Mouse (Mus musculus) intestine, embryonic 15.5 days (tissue): ENCODE measurements around the gene Lta. TPM values are rescaled to one million over a fixed set of nuclear protein-coding genes. Genes with fewer than 3 reads are reported as not detected.

ENCODE experiments used
- ATAC-seq: fragments of 200-750 bp; cut with Nextera tagmentation; 2 replicates; pipeline ENCODE4 v1.8.0; 2017; ENCODE audit warnings: moderate TSS enrichment, moderate library complexity
- H3K27ac ChIP-seq: fragments of 300-500 bp; sonication (generic); 2 replicates; pipeline ENCODE4 v1.5.1; 2015; ENCODE audit warnings: mild to moderate bottlenecking, inconsistent platforms
- H3K27me3 ChIP-seq: fragments of 300-500 bp; sonication (generic); replicated peaks from 2 replicates; pipeline ENCODE4 v1.6.1; 2015; ENCODE audit warnings: inconsistent platforms
- H3K36me3 ChIP-seq: fragments of 300-500 bp; sonication (generic); 2 replicates; pipeline ENCODE4 v1.6.1; 2015; ENCODE audit warnings: inconsistent platforms
- H3K4me1 ChIP-seq: fragments of 300-500 bp; sonication (generic); replicated peaks from 2 replicates; pipeline ENCODE4 v1.6.1; 2015; ENCODE audit warnings: inconsistent platforms
- H3K4me2 ChIP-seq: fragments of 300-500 bp; sonication (generic); replicated peaks from 2 replicates; pipeline ENCODE4 v1.6.1; 2015; ENCODE audit warnings: mild to moderate bottlenecking, inconsistent platforms
- H3K4me3 ChIP-seq: fragments of 300-500 bp; sonication (generic); replicated peaks from 2 replicates; pipeline ENCODE4 v1.5.1; 2015; ENCODE audit warnings: inconsistent platforms
- H3K9ac ChIP-seq: fragments of 300-500 bp; sonication (generic); 2 replicates; pipeline ENCODE4 v1.6.1; 2015; ENCODE audit warnings: inconsistent platforms
- H3K9me3 ChIP-seq: fragments of 300-500 bp; sonication (generic); 2 replicates; pipeline ENCODE4 v1.6.1; 2016; ENCODE audit warnings: inconsistent platforms
- WGBS: fragments of 180-500 bp; shearing (Covaris S2); methylation state at CpG from one replicate; pipeline ENCODE4 v1.1.7; 2015; 5-methylcytosine and 5-hydroxymethylcytosine counted together
- polyA plus RNA-seq: library from polyadenylated mRNA; unstranded; fragments of >200 nt; fragmentation: Nextera tagmentation; extraction: Ambion mirVana; gene quantifications from 2 replicates; pipeline ENCODE4 v1.2.1, GENCODE M21; 2015

Gene Lta
- polyA plus RNA-seq, 1 experiment from 2014 or later: 1.1 TPM

DNA sequence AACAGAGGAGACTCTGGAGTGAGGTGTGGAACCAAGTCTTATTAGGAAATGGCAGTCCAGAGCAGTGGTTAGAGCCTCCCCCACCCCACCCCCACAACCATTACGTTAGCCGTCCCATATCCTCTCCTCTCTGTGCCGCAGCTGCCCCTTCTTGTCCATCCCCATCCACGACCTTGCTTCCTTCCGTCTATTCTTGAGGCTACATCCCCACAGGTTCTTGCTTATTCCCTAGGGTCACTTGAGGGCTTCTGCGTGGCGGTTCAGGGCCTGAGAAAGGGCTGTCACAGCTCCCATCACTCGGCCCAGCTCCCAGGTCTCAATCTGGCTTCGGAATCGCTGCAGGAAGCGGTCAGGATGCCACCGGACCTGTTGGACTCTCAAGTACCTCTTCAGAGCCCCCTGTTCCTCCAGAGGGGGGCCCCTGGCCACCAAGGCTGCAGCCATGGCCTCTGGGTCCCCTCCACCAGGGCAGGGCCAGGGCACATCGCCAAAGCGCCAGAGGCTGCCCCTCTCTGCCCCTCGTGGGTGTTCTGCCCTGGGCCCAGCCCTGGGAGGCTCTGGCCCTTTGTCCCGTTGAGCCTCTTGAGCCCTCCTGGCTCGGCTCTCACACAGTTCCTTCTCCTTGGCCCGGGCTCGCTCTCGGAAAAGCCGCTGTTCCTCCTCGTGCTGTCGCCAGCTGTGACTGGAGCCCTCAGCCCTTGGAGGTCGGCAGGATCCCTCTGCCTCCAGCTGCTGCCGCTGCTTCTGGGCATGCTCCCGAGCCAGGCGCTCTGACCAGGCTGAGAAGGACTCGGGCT, 15.2 kb upstream of the Lta start, which contains the start of gene Gm16181:
Gene Gm16181, plus strand, starts transcription at position 679 of the 797 bp plus-strand sequence.
- H3K27me3 ChIP-seq: no peaks in the 10 kb centered on the region
- peak; percentile 60 for ATAC-seq
- 57% methylated on average over 28 of the region's 28 CpGs for WGBS
- peak within 1 kb of the TSS; percentile 85 for H3K27ac ChIP-seq
- no peaks in the 10 kb centered on the region for H3K9me3 ChIP-seq
- H3K4me2 ChIP-seq: 0 out of 2 replicates have a peak within 1 kb of the TSS, but pooled peaks have one; percentile 14
- no peak within 1 kb of the TSS for H3K4me3 ChIP-seq
- H3K4me1 ChIP-seq: peaks cover 14% of the 10 kb centered on the region
- peaks cover 8% of the 10 kb centered on the region; the same call in 1 of the 2 replicates for H3K36me3 ChIP-seq
- H3K9ac ChIP-seq: peak within 1 kb of the TSS; percentile 28; the same call in 1 of the 2 replicates

GRCm38 (mm10) chr17:35219601-35220041, 14.5 kb upstream of the Lta start:
- no peak overlapping the region for H3K9ac ChIP-seq
- H3K27me3 ChIP-seq: no peaks in the 10 kb centered on the region
- peaks cover 8% of the 10 kb centered on the region; the same call in 1 of the 2 replicates for H3K36me3 ChIP-seq
- H3K27ac ChIP-seq: no peak overlapping the region
- H3K9me3 ChIP-seq: no peaks in the 10 kb centered on the region
- 73% methylated on average over 6 of the region's 6 CpGs for WGBS
- ATAC-seq: no peak
- peaks cover 14% of the 10 kb centered on the region for H3K4me1 ChIP-seq
- no peak overlapping the region for H3K4me2 ChIP-seq
- no peak overlapping the region for H3K4me3 ChIP-seq

GRCm38 (mm10) chr17:35218516-35219193, 13.5 kb upstream of the Lta start:
- H3K9ac ChIP-seq: no peak overlapping the region
- peaks cover 14% of the 10 kb centered on the region for H3K4me1 ChIP-seq
- peaks cover 8% of the 10 kb centered on the region; the same call in 1 of the 2 replicates for H3K36me3 ChIP-seq
- WGBS: 76% methylated on average over 18 of the region's 18 CpGs
- no peak for ATAC-seq
- H3K27ac ChIP-seq: no peak overlapping the region
- H3K4me3 ChIP-seq: no peak overlapping the region
- H3K27me3 ChIP-seq: no peaks in the 10 kb centered on the region
- H3K9me3 ChIP-seq: no peaks in the 10 kb centered on the region
- no peak overlapping the region for H3K4me2 ChIP-seq

GRCm38 (mm10) chr17:35213071-35213470, 7.9 kb upstream of the Lta start:
- no peaks in the 10 kb centered on the region for H3K9me3 ChIP-seq
- H3K27me3 ChIP-seq: no peaks in the 10 kb centered on the region
- H3K4me2 ChIP-seq: no peak overlapping the region
- 83% methylated on average over 5 of the region's 5 CpGs for WGBS
- ATAC-seq: no peak
- H3K4me3 ChIP-seq: no peak overlapping the region
- H3K36me3 ChIP-seq: no peaks in the 10 kb centered on the region
- no peak overlapping the region for H3K27ac ChIP-seq
- H3K4me1 ChIP-seq: no peaks in the 10 kb centered on the region
- H3K9ac ChIP-seq: no peak overlapping the region

DNA sequence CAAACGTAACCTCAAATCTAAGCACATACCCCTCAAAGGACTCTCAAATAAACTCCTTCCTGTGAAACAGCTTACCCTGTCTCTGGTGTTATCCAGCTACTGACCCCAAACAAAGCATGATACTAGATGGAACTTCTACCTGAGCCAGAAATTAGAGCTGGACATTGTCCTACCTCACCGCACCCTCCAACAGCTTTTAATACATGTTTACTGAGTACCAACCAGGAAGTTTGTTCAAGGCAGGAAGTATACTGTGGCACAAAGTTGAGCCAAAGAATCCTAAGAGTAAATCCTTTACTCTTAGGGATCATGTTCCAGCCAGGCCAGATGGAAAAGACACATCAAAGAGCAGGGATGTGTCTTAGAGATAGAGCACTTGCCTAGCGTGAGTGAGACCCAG, 5.4 kb upstream of the Lta start:
- 57% methylated on average over 3 of the region's 3 CpGs for WGBS
- Histone ChIP-seq H3K4me3 (no peak overlapping the region), H3K27me3 (no peaks in the 10 kb centered on the region), H3K9me3 (no peaks in the 10 kb centered on the region), H3K27ac (no peak overlapping the region), H3K36me3 (no peaks in the 10 kb centered on the region), H3K4me1 (no peaks in the 10 kb centered on the region), H3K4me2 (no peak overlapping the region), H3K9ac (no peak overlapping the region)
- ATAC-seq: no peak

- Histone ChIP-seq H3K4me2 (no peak overlapping the region), H3K9me3 (no peaks in the 10 kb centered on the region), H3K4me1 (no peaks in the 10 kb centered on the region), H3K9ac (no peak overlapping the region), H3K27me3 (0 out of 2 replicates have a peak, but pooled peaks cover 2% of the 10 kb centered on the region), H3K4me3 (no peak overlapping the region), H3K36me3 (no peaks in the 10 kb centered on the region), H3K27ac (no peak overlapping the region)
- 79% methylated on average over 12 of the region's 12 CpGs for WGBS
- no peak for ATAC-seq
Measured at GRCm38 (mm10) chr17:35209785-35210535, 4.8 kb upstream of the Lta start.

DNA sequence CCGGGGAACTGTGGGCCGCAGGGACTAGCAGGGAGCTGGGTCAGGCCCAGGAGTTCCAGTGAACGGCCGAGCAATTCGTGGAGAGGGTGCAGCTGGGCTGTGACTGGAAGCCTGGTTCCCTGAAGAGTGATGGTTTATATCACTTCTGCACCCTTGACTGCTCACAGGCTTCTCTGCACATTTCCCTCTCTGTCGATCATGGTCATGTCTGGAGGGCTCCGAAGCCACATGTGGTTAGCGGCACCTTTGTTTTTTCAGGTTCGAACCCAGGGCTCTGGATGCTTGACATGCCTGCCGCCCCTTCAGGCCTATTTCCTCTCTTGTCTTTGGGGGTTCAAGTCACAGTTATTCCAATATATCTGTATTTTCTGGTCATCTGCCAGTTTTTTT, 224 bp upstream of the Lta start:
- ATAC-seq: no peak
- H3K4me1 ChIP-seq: no peaks in the 10 kb centered on the region
- no peak overlapping the region for H3K9ac ChIP-seq
- H3K27me3 ChIP-seq: peaks cover 29% of the 10 kb centered on the region
- H3K27ac ChIP-seq: no peak overlapping the region
- H3K36me3 ChIP-seq: no peaks in the 10 kb centered on the region
- no peak overlapping the region for H3K4me3 ChIP-seq
- H3K4me2 ChIP-seq: no peak overlapping the region
- 56% methylated on average over 10 of the region's 10 CpGs for WGBS
- no peaks in the 10 kb centered on the region for H3K9me3 ChIP-seq

- 71% methylated on average over 4 of the region's 4 CpGs for WGBS
Measured at GRCm38 (mm10) chr17:35202442-35202841, 2.7 kb downstream of the Lta start.

DNA sequence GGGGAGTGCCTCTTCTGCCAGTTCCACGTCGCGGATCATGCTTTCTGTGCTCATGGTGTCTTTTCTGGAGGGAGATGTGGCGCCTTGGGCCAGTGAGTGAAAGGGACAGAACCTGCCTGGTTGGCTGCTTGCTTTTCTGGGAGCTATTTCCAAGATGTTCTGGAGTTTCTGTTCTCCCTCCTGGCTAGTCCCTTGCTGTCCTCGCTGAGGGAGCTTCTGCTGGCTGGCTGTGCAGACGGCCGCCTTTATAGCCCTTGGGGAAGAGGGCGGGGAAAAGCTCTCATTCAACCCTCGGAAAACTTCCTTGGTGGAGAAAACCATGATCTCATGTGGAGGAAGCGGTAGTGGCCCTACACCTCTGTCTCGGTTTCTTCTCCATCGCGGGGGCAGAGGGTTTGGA, 3.4 kb downstream of the Lta start, which contains the start of gene Tnf:
Gene Tnf, minus strand, starts transcription at position 221 of the 400 bp plus-strand sequence.
- peak within 1 kb of the TSS; percentile 42; the same call in 1 of the 2 replicates for H3K4me2 ChIP-seq
- no peaks in the 10 kb centered on the region for H3K9me3 ChIP-seq
- 0 out of 2 replicates have a peak, but pooled peaks have one; percentile 47 for ATAC-seq
- 26% methylated on average over 13 of the region's 13 CpGs for WGBS
- H3K27me3 ChIP-seq: peaks cover 29% of the 10 kb centered on the region
- H3K4me3 ChIP-seq: 0 out of 2 replicates have a peak within 1 kb of the TSS, but pooled peaks have one; percentile 7
- H3K27ac ChIP-seq: 0 out of 2 replicates have a peak within 1 kb of the TSS, but pooled peaks have one; percentile 13
- no peak within 1 kb of the TSS for H3K9ac ChIP-seq
- H3K36me3 ChIP-seq: no peaks in the 10 kb centered on the region
- H3K4me1 ChIP-seq: no peaks in the 10 kb centered on the region

More at GRCm38 (mm10) chr17:35202442-35202841, 2.7 kb downstream of the Lta start:
- no peaks in the 10 kb centered on the region for H3K4me1 ChIP-seq
- H3K4me3 ChIP-seq: no peak overlapping the region
- no peak overlapping the region for H3K4me2 ChIP-seq
- H3K36me3 ChIP-seq: no peaks in the 10 kb centered on the region
- peaks cover 29% of the 10 kb centered on the region for H3K27me3 ChIP-seq
- H3K9ac ChIP-seq: no peak overlapping the region
- no peak overlapping the region for H3K27ac ChIP-seq
- no peak for ATAC-seq
- no peaks in the 10 kb centered on the region for H3K9me3 ChIP-seq

DNA sequence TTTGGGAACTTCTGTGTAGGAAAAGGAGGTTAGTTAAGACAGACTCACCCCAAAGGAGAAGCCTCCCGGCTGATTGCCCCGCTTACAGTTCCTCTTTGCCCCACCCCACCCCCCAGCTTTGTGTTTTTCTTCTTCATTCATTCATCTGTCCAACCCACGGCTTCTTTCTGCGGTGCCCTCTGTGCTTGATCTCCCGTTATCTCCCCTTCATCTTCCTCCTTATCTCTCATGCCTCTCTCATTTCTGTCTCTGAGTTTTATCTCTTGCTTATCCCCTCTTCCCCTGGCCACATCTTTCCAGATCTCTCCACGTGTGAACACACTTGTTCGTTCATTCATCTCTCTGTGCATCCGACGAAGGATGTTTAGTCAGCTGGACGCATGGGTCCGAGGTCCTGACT, 4.0 kb downstream of the Lta start:
- no peak for ATAC-seq
- no peak overlapping the region for H3K9ac ChIP-seq
- 66% methylated on average over 11 of the region's 11 CpGs for WGBS

GRCm38 (mm10) chr17:35200398-35200797, 4.8 kb downstream of the Lta start:
- ATAC-seq: no peak
- H3K27ac ChIP-seq: no peak overlapping the region
- no peaks in the 10 kb centered on the region for H3K9me3 ChIP-seq
- no peaks in the 10 kb centered on the region for H3K36me3 ChIP-seq
- no peak overlapping the region for H3K9ac ChIP-seq
- peaks cover 5% of the 10 kb centered on the region for H3K4me1 ChIP-seq
- peaks cover 40% of the 10 kb centered on the region for H3K27me3 ChIP-seq
- WGBS: 78% methylated on average over 11 of the region's 11 CpGs
- H3K4me3 ChIP-seq: no peak overlapping the region
- H3K4me2 ChIP-seq: no peak overlapping the region

More for the DNA sequence above, 4.0 kb downstream of the Lta start:
- H3K4me3 ChIP-seq: 0 out of 2 replicates have a peak overlapping the region, but pooled peaks have one; percentile 7
- peaks cover 33% of the 10 kb centered on the region for H3K27me3 ChIP-seq
- no peaks in the 10 kb centered on the region for H3K9me3 ChIP-seq
- no peak overlapping the region for H3K27ac ChIP-seq
- no peak overlapping the region for H3K4me2 ChIP-seq
- H3K36me3 ChIP-seq: no peaks in the 10 kb centered on the region
- no peaks in the 10 kb centered on the region; the same call in 1 of the 2 replicates for H3K4me1 ChIP-seq
